Mouse (Mus musculus): ENCODE measurements around the gene Ap2a1. TPM values are rescaled to one million over a fixed set of nuclear protein-coding genes. Genes with fewer than 3 reads are reported as not detected.

Gene Ap2a1
- total RNA-seq, 2 experiments from 2014 or later = 327 to 331 TPM

- H3K27ac ChIP-seq = no peak overlapping the region
- intact Hi-C loops (cut with DNase I) = loop anchor here (2.0 to 10.0 kb wide), 2 partner anchors 16 to 272 kb away; partner anchors contain the start of genes Ptov1, Rpl13a and Rps11
- H3K4me3 ChIP-seq = no peak overlapping the region
- TF ChIP-seq CTCF (IDR thresholded peaks at IDR 0.05) = no peak
- no peak for DNase-seq (ENCODE audit: extremely low spot score in 1 of 2, low spot score in 2 of 2)
These were observed 76.2 kb downstream of the Ap2a1 start for GRCm38 (mm10) chr7:44853065-44853464.

- intact Hi-C loops (cut with DNase I) = loop anchor here (2.0 to 10.0 kb wide), 2 partner anchors 16 to 272 kb away; partner anchors contain the start of genes Ptov1, Rpl13a and Rps11
- no peak for DNase-seq (ENCODE audit: extremely low spot score in 1 of 2, low spot score in 2 of 2)
- no peak for TF ChIP-seq CTCF (IDR thresholded peaks at IDR 0.05)
- no peak overlapping the region for H3K4me3 ChIP-seq
- no peak overlapping the region for H3K27ac ChIP-seq
These were observed 76.9 kb downstream of the Ap2a1 start for GRCm38 (mm10) chr7:44852259-44853027.

- DNase-seq (ENCODE audit: extremely low spot score in 1 of 2, low spot score in 2 of 2) = no peak
- no peak for TF ChIP-seq CTCF (IDR thresholded peaks at IDR 0.05)
- Histone ChIP-seq H3K4me3 (no peak overlapping the region), H3K27ac (no peak overlapping the region)
- intact Hi-C loops (cut with DNase I) = loop anchor here (2.0 to 10.0 kb wide), 2 partner anchors 17 to 273 kb away; partner anchors contain the start of genes Ptov1, Rpl13a and Rps11
These were observed 77.6 kb downstream of the Ap2a1 start for GRCm38 (mm10) chr7:44851625-44852234.

- no peak for DNase-seq (ENCODE audit: extremely low spot score in 1 of 2, low spot score in 2 of 2)
- intact Hi-C loops (cut with DNase I) = loop anchor here (10.0 kb wide), 1 partner anchor 274 kb away; the partner anchor contains the start of genes Rpl13a and Rps11
- Histone ChIP-seq H3K27ac (peak overlapping the region; percentile 99), H3K4me3 (peak overlapping the region; percentile 68)
- TF ChIP-seq CTCF (IDR thresholded peaks at IDR 0.05) = no peak
These were observed 78.3 kb downstream of the Ap2a1 start for GRCm38 (mm10) chr7:44850789-44851624.

Other genes starting within 250 kb of the Ap2a1 start
- gene Izumo2, start 220.8 kb downstream of the Ap2a1 start, total RNA-seq (2021) = not detected
- 10 to 100 TPM; 27.0 to 30.6 TPM for gene Vrk3, start 181.1 kb downstream of the Ap2a1 start, total RNA-seq (2021)
- under 1 TPM; 0.18 to 0.44 TPM for gene Zfp473, start 178.4 kb downstream of the Ap2a1 start, total RNA-seq (2021)
- gene Nup62, start 113.4 kb downstream of the Ap2a1 start, total RNA-seq (2021) = 10 to 100 TPM; 31.9 to 32.2 TPM
- 1 to 10 TPM; 1.8 to 2.0 TPM for gene Il4i1, start 113.1 kb downstream of the Ap2a1 start, total RNA-seq (2021)
- gene Atf5, start 112.8 kb downstream of the Ap2a1 start, total RNA-seq (2021) = 10 to 100 TPM; 23.1 to 23.4 TPM
- 10 to 100 TPM; 69.7 to 77.0 TPM for gene Akt1s1, start 80.5 kb downstream of the Ap2a1 start, total RNA-seq (2021)
- 10 to 100 TPM; 64.4 to 67.5 TPM for gene Tbc1d17, start 80.4 kb downstream of the Ap2a1 start, total RNA-seq (2021)
- 10 to 100 TPM; 27.4 to 31.2 TPM for gene Pnkp, start 72.4 kb downstream of the Ap2a1 start, total RNA-seq (2021)
- gene Ptov1, start 59.7 kb downstream of the Ap2a1 start, total RNA-seq (2021) = 100 to 1,000 TPM; 273 to 290 TPM
- 10 to 100 TPM; 96.1 to 98.5 TPM for gene Med25, start 36.8 kb downstream of the Ap2a1 start, total RNA-seq (2021)
- 10 to 100 TPM; 23.4 to 24.1 TPM for gene Fuz, start 33.4 kb downstream of the Ap2a1 start, total RNA-seq (2021)
- 1 to 10 TPM; 2.8 to 3.0 TPM for gene Tsks, start 13.7 kb upstream of the Ap2a1 start, total RNA-seq (2021)
- 100 to 1,000 TPM in 1 of 2 experiments, 10 to 100 TPM in 1; 97.9 to 102 TPM for gene Cpt1c, start 45.4 kb upstream of the Ap2a1 start, total RNA-seq (2021)
- gene Prmt1, start 57.1 kb upstream of the Ap2a1 start, total RNA-seq (2021) = 100 to 1,000 TPM; 143 to 150 TPM
- 10 to 100 TPM; 36.4 to 36.9 TPM for gene Irf3, start 68.2 kb upstream of the Ap2a1 start, total RNA-seq (2021)
- 1 to 10 TPM; 3.0 to 3.8 TPM for gene Bcl2l12, start 69.2 kb upstream of the Ap2a1 start, total RNA-seq (2021)
- 100 to 1,000 TPM; 170 to 181 TPM for gene Scaf1, start 86.9 kb upstream of the Ap2a1 start, total RNA-seq (2021)
- 10 to 100 TPM; 11.8 to 12.2 TPM for gene Rras, start 88.5 kb upstream of the Ap2a1 start, total RNA-seq (2021)
- 10 to 100 TPM; 70.0 to 73.4 TPM for gene Prr12, start 123.4 kb upstream of the Ap2a1 start, total RNA-seq (2021)
- 10 to 100 TPM; 53.6 to 55.6 TPM for gene Nosip, start 132.9 kb upstream of the Ap2a1 start, total RNA-seq (2021)
- 10 to 100 TPM in 1 of 2 experiments, 1 to 10 TPM in 1; 9.0 to 10.4 TPM for gene Prrg2, start 133.2 kb upstream of the Ap2a1 start, total RNA-seq (2021)
- gene Rcn3, start 162.7 kb upstream of the Ap2a1 start, total RNA-seq (2021) = 1 to 10 TPM; 4.9 to 5.6 TPM
- gene Fcgrt, start 174.4 kb upstream of the Ap2a1 start, total RNA-seq (2021) = 10 to 100 TPM; 16.7 to 23.4 TPM
- gene Rps11, start 194.9 kb upstream of the Ap2a1 start, total RNA-seq (2021) = 100 to 1,000 TPM; 421 to 444 TPM
- 100 to 1,000 TPM; 695 to 716 TPM for gene Rpl13a, start 199.3 kb upstream of the Ap2a1 start, total RNA-seq (2021)
- not detected for gene Gm45713, start 206.7 kb upstream of the Ap2a1 start, total RNA-seq (2021)
- 1 to 10 TPM; 6.7 to 8.8 TPM for gene Flt3l, start 206.9 kb upstream of the Ap2a1 start, total RNA-seq (2021)
- gene Pih1d1, start 224.8 kb upstream of the Ap2a1 start, total RNA-seq (2021) = 10 to 100 TPM; 47.6 to 48.4 TPM
- gene Aldh16a1, start 225.1 kb upstream of the Ap2a1 start, total RNA-seq (2021) = 10 to 100 TPM; 15.9 to 23.1 TPM
- 1,000 to 10,000 TPM; 1,255 to 1,327 TPM for gene Slc17a7, start 234.5 kb upstream of the Ap2a1 start, total RNA-seq (2021)

Data from left cerebral cortex, adult 2 months (tissue).